Mouse (Mus musculus): ENCODE measurements at regions not wholly inside any gene's neighbourhood (a gene's known extent, or its start where the extent isn't known, plus 50 kb on each side); places are given as distances from the start of the nearest gene placed in this dataset.

DNA sequence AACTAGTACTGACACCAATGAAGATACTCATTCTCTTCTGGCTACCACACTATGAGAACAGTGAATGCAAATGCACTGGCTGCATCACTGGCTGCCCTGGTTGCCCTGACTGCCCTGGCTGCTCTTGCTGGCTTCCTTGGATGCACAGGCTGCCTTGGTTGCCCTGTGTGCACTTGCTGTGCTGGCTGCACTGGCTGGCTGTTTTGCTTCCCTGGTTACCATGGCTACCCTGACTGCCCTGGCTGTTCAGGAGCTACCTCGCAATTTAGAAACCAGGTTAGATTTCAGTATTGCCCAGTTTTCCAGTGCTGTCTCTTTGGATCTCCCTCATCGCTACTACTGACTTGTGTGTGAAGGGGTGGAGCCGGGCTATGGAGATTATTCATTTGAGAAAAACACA, 175.7 kb downstream of the Fat4 start:
- intact Hi-C loops (cut with DNase I) = no loop called here
- no peak for DNase-seq

DNA sequence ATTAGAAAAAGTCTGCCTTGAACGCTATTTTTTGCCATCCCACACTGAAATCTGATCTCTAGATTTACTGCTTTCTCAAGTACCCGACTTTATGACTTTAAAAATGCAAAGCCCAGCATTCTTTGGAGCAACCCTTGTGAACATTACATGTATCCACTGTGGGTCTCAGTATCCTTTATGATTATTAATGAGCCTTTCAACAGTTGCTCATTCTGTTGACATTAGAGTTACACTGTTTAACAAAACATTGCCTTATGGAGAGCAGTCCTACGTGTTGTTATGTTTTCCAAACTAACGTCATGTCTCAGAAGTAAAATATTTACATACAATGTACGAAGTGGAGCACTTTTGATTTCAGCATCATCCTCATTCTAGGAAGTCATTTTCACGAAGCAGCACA, 178.7 kb downstream of the Fat4 start:
- intact Hi-C loops (cut with DNase I) = no loop called here
- DNase-seq = no peak

GRCm38 (mm10) chr3:39069011-39069410, 182.3 kb downstream of the Fat4 start:
- no peak for DNase-seq
- intact Hi-C loops (cut with DNase I) = no loop called here

DNA sequence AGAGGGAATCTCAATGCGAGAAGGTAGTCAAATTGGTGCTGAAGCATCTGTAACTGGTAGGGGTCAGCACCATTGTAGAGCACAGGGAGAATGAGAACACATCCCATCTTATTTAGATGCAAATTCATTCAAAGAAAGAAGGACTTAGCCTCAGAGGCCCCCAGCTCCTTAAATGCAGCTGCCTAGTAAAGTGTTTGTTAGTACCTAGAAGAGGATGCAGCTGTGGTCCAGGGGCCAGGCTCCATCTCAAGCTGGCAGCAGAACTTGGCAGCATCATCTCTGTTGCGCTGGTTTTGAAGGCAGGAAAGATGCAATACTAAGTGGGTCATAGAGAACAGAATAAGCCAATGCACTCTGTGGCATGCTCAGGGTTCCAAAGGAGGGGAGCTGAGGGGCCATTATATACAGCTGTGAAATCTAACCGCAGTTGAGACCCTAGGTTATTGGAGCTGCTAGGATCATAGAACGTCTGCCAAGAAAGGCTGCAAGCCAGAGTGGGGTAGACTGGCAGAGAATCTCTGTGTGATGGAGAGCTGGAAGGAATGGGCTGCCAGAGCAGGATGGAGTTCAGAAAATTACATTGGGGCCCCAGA, 196.0 kb downstream of the Fat4 start:
- intact Hi-C loops (cut with DNase I) = no loop called here
- no peak for DNase-seq

- intact Hi-C loops (cut with DNase I) = no loop called here
- no peak for DNase-seq
Measured at GRCm38 (mm10) chr3:39088948-39089347, 202.2 kb downstream of the Fat4 start.

DNA sequence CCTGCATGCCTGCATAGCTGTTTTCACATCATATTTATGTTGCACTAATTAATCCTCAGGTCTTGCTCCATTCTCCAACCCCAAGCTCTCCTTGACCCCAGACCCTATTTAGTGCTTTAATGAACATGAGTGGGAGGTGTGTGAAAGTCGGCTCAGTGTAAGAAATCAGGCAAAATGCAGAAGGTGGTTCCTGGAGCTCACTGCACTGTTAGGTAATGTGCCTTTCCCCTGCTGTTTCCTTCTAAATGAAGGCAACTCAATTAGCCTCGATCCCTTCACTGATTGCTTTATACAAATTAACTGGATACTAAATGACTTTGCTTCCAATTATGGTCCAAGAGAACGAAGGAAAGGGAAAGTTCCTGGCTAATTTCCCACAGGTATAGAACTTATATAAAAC, 215.6 kb downstream of the Fat4 start:
- no peak for DNase-seq
- intact Hi-C loops (cut with DNase I) = no loop called here

DNA sequence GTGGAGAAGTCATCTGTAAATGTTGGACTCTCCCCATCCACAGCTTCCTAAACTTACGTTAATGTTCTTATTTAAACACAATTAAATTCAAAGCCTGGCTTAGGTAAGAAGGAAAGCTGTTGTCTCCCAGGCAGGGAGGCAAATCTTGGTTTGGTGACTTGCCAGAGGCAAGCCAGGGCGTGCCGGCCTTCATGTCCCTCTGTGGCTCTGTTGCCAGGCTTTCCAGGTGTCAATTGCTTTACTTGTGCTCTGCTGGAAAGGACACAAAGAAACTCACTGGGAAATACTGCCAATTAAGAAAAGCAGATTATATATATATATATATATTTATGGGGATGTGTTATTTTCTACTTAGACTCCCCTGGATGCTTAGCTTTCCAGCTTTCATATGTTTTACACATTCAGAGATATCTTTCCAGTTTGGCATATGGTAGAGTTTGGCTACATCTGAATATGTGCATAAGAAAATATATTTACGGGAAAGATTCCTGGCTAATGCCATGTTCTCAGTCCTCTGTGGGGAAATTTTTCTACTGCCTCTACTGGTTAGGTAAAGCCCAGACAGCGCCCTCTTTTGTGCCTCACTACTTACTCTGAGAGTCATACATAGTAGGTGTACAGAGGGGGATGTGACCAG, 223.1 kb downstream of the Fat4 start:
- intact Hi-C loops (cut with DNase I) = no loop called here
- DNase-seq = no peak

DNA sequence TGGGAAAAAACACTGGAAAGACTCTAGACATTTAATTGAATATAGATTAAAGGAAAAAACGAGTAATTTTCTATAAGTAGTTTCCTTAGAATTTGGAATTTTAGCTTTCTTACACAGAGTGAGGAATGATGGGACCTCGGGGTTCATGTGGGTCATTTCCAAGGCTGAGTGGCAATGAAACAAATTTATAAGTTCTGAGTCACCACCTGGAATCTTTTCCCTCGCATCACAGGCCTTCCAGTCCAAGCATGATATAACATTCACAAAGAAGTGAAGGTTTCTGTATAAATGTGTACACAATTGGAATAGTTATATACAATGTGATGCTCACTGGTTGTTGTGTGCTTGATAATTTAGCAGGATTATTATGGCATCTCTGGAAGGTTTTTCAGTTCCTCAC, 227.3 kb downstream of the Fat4 start:
- DNase-seq = no peak
- intact Hi-C loops (cut with DNase I) = no loop called here

GRCm38 (mm10) chr3:39114826-39115225, 228.1 kb downstream of the Fat4 start:
- intact Hi-C loops (cut with DNase I) = no loop called here
- DNase-seq = no peak

GRCm38 (mm10) chr3:39115441-39115840, 228.7 kb downstream of the Fat4 start:
- intact Hi-C loops (cut with DNase I) = no loop called here
- no peak for DNase-seq

DNA sequence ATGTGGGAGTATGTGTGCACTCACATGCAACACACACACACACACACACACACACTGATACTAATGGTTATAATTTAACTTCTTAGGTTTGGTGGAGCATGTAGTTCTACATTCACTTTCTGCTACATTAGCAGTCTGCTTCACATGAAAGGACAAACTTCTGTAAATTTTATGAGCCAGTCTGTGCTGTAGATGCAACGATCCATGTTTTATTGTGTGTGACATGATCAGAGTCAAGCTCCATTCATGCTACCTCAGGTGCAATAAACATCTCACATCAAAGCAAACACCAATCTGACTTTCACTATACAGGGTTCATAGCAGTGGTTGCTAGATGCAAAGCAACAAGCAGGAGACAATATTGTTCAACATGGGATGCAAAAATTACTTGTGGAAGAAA, 235.5 kb downstream of the Fat4 start:
- intact Hi-C loops (cut with DNase I) = no loop called here
- DNase-seq = no peak

DNA sequence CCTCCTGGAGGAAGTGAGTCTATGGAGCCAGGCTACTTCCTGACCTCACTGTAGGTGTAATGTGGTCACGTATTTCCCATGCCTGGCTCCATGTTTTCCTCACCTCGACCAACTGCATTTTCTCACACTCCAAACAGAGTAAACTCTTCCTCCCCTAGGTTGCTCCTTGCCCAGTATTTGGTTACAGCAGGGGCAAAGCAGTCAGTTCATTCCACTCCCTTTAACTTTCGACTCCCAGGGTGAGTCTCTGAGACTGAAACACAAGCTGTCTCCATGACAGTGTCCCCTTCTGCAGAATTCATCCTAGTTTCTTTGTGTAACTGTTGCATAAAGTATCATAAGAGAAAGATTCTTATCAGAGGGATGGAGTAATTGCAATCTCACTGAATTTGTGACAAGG, 243.8 kb downstream of the Fat4 start:
- intact Hi-C loops (cut with DNase I) = no loop called here
- no peak for DNase-seq

- intact Hi-C loops (cut with DNase I) = no loop called here
Measured at GRCm38 (mm10) chr3:39165006-39165667, 278.4 kb downstream of the Fat4 start.

DNA sequence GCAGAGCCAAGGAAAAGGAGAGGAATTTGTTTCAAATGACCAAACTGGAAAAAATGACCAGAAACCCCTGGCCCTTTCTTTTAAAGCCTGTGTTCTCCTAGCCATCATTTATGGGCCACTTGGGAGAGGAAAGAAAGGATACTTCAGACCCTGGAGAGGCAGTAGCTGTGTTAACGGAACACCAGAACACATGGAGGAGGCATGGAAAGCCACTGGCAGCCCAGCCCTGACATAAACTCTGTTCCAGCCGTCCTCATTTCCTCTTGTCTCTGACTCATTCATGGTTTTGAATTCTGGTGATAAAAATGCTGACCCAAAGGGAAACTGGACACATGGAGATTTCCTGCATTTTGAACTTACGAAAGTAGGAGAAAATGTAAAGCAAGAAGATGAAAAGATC, 295.9 kb downstream of the Fat4 start:
- no peak for DNase-seq
- intact Hi-C loops (cut with DNase I) = no loop called here

More at GRCm38 (mm10) chr3:39165006-39165667, 278.4 kb downstream of the Fat4 start:
- DNase-seq = no peak

GRCm38 (mm10) chr3:39195102-39195501, 308.4 kb downstream of the Fat4 start:
- intact Hi-C loops (cut with DNase I) = no loop called here
- DNase-seq = no peak

DNA sequence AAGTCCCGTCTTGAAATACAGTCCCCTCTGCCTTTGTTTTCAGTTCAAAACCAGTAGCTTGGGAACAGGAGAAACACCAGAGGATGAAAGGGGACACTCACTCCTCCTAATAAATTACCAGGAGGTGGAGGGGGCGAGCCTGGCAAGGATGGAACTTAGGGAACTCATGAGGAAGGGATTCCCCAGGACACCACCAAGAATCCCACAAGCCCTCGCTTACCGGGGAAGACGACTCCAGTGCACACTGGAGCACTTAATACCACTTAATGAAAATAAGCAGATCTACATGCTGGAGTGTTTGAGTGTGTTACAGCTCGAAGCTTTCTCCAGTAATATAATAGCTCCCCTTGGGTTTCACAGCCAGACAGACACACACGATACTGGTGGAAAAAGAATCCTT, 315.9 kb downstream of the Fat4 start:
- intact Hi-C loops (cut with DNase I) = no loop called here
- DNase-seq = no peak

DNA sequence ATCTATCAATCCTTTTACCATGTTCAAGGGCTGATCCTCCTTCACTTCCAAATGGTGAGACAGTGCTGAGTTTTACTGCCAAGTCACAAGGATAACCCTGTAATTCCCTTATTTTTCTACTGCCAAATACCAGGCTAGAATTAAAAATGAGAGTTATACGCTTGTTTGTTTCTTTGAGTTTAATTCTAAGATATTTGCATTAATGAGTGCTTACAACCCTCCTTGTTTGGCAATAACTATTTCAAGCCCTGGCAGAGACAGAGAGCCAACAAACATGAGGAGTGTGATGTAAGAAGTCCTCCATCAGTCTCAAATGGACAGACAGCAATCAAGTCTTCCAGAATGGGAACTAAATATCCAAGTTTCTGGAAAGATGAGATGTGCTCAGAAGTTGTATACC, 321.9 kb downstream of the Fat4 start:
- intact Hi-C loops (cut with DNase I) = no loop called here
- DNase-seq = no peak

- DNase-seq = no peak
- intact Hi-C loops (cut with DNase I) = no loop called here
Measured at GRCm38 (mm10) chr3:39209382-39210165, 322.8 kb downstream of the Fat4 start.

GRCm38 (mm10) chr3:39211670-39212069, 324.9 kb downstream of the Fat4 start:
- intact Hi-C loops (cut with DNase I) = no loop called here
- no peak for DNase-seq

GRCm38 (mm10) chr3:39220011-39220706, 333.4 kb downstream of the Fat4 start:
- peak; percentile 18 to 31 for DNase-seq
- intact Hi-C loops (cut with DNase I) = loop anchor here (5.0 kb wide), 1 partner anchor 333 kb away; the partner anchor contains the start of gene Fat4

DNA sequence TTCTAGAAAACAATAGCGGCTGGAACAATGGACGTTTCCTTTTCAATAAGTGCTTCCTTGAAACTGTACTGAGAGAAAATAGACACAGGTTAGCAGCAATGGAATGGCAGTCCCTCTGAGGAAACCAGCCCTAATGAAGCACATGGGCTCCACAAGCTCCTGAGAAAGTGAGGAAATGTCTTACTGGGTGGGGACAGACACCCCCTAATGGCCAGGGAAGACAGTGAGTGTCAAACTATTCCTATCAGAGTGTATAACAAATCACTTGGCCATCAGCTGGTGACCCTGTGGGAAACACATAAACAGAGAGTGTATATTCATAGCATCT, 333.9 kb downstream of the Fat4 start:
- no peak for DNase-seq

More for the DNA sequence above, 333.9 kb downstream of the Fat4 start:
- intact Hi-C loops (cut with DNase I) = loop anchor here (5.0 kb wide), 1 partner anchor 333 kb away; the partner anchor contains the start of gene Fat4

Data from gastrocnemius, postnatal 36 days (tissue).